Mouse (Mus musculus) limb, embryonic 15.5 days (tissue): ENCODE measurements around the gene Smg9. TPM values are rescaled to one million over a fixed set of nuclear protein-coding genes. Genes with fewer than 3 reads are reported as not detected.

Experiments used
- polyA plus RNA-seq: library from polyadenylated mRNA; unstranded; fragments of >200 nt; fragmentation: Nextera tagmentation; extraction: Ambion mirVana; gene quantifications from 2 replicates; pipeline ENCODE4 v1.2.1, GENCODE M21; 2015

The Smg9 gene
- polyA plus RNA-seq, 1 experiment from 2014 or later, result 23.2 TPM

Other genes starting within 250 kb of the Smg9 start
- gene Zfp114, start 224.6 kb upstream of the Smg9 start, polyA plus RNA-seq, result 5.2 and 6.1 TPM in 2 replicates
- 10.4 and 11.7 TPM in 2 replicates for gene Zfp111, start 188.2 kb upstream of the Smg9 start, polyA plus RNA-seq
- 4.7 and 5.1 TPM in 2 replicates for gene Zfp109, start 162.1 kb upstream of the Smg9 start, polyA plus RNA-seq
- 5.5 and 6.1 TPM in 2 replicates for gene Zfp108, start 144.8 kb upstream of the Smg9 start, polyA plus RNA-seq
- gene Zfp93, start 129.2 kb upstream of the Smg9 start, polyA plus RNA-seq, result 9.1 and 10.2 TPM in 2 replicates
- gene Zfp61, start 98.4 kb upstream of the Smg9 start, polyA plus RNA-seq, result 39.6 and 49.2 TPM in 2 replicates
- gene Zfp94, start 83.0 kb upstream of the Smg9 start, polyA plus RNA-seq, result 12.2 and 12.8 TPM in 2 replicates
- not detected in 2 replicates for gene Tescl, start 65.7 kb upstream of the Smg9 start, polyA plus RNA-seq
- gene Lypd5, start 50.4 kb upstream of the Smg9 start, polyA plus RNA-seq, result 55.8 and 59.7 TPM in 2 replicates
- gene Kcnn4, start 29.4 kb upstream of the Smg9 start, polyA plus RNA-seq, result 3.0 and 3.4 TPM in 2 replicates
- gene Irgc1, start 52.7 kb downstream of the Smg9 start, polyA plus RNA-seq, result 0.17 TPM in 1 of 2 replicates, not detected in the other
- 8.1 and 10.1 TPM in 2 replicates for gene Plaur, start 62.9 kb downstream of the Smg9 start, polyA plus RNA-seq
- gene Cadm4, start 82.4 kb downstream of the Smg9 start, polyA plus RNA-seq, result 5.0 and 6.3 TPM in 2 replicates
- gene Zfp428, start 107.4 kb downstream of the Smg9 start, polyA plus RNA-seq, result 40.8 and 44.3 TPM in 2 replicates
- 0.32 TPM in 2 replicates for gene AC161166.1, start 112.8 kb downstream of the Smg9 start, polyA plus RNA-seq
- 8.2 and 8.3 TPM in 2 replicates for gene Irgq, start 131.1 kb downstream of the Smg9 start, polyA plus RNA-seq
- 5.1 and 7.8 TPM in 2 replicates for gene Pinlyp, start 146.5 kb downstream of the Smg9 start, polyA plus RNA-seq
- 110 and 125 TPM in 2 replicates for gene Xrcc1, start 146.7 kb downstream of the Smg9 start, polyA plus RNA-seq
- 28.0 and 28.7 TPM in 2 replicates for gene Ethe1, start 187.9 kb downstream of the Smg9 start, polyA plus RNA-seq
- 5.2 and 6.4 TPM in 2 replicates for gene Zfp575, start 188.0 kb downstream of the Smg9 start, polyA plus RNA-seq
- gene Phldb3, start 211.1 kb downstream of the Smg9 start, polyA plus RNA-seq, result 1.4 and 1.7 TPM in 2 replicates
- gene Lypd3, start 236.9 kb downstream of the Smg9 start, polyA plus RNA-seq, result 125 and 128 TPM in 2 replicates